In genomic region chr1:189703156-189703555, GRCm38 (mm10) we compare ENCODE assay signal across 11 mouse cellular contexts.
DNase-seq lines count a peak whose midpoint lies in the region; ATAC-seq lines count a peak whose summit lies in the region.
"Had no signal": no experiment of that assay in that cellular context is flagged by ENCODE, and none has a peak within 500 bp of the region (broad histone marks: within the 10 kb centered on the region; RNA-seq: fewer than 3 reads in every experiment).

No protein-coding gene starts in this region.

- DNase-seq in kidney, postnatal 10 days, result peak; percentile 46
- no peak for DNase-seq in kidney, adult 11 months
- DNase-seq in A20 (ENCODE audit: low read depth, low spot score) (peak; percentile 80), NIH3T3 (ENCODE audit: low read depth) (peak; percentile 63)
- peak; percentile 37 for DNase-seq in naive thymus-derived CD4-positive, alpha-beta T cell, adult 2 months (ENCODE audit: low read depth)
- DNase-seq in neural tube, embryonic 10.5 days (ENCODE audit: extremely low spot score, low spot score), result no peak
- DNase-seq in urinary bladder, postnatal 36 days (ENCODE audit: low spot score in 2 of 2), result no peak
- DNase-seq: cerebellum, adult 11 months; kidney, adult 8-10 months; left cerebral cortex, postnatal 4 days had no signal

- no peak for ATAC-seq in frontal cortex, adult (ENCODE audit: low TSS enrichment)

Comparison
In these comparisons a context has a peak if more than half of its experiments do, and no peak if none do; other contexts are left out.
1. DNase-seq: peak in kidney, postnatal 10 days (single experiment), A20 (single experiment), NIH3T3 (single experiment) and naive thymus-derived CD4-positive, alpha-beta T cell, adult 2 months (single experiment); none in kidney, adult 11 months (single experiment), neural tube, embryonic 10.5 days (single experiment) and urinary bladder, postnatal 36 days (0 of 2).